Mouse (Mus musculus): ENCODE measurements around the gene Dapk1. TPM values are rescaled to one million over a fixed set of nuclear protein-coding genes. Genes with fewer than 3 reads are reported as not detected.
A peak's percentile ranks its signal among the peaks of the same experiment; 100 is the strongest.

Dapk1 gene
- total RNA-seq, 1 experiment from 2014 or later: 3.8 TPM

GRCm38 (mm10) chr13:60746271-60746670 lies 144.5 kb downstream of the Dapk1 start:
- no peak for ATAC-seq (replicated peaks; ENCODE audit: insufficient number of reproducible peaks, low FRiP score, low TSS enrichment, poor library complexity, severe bottlenecking)

- no peak for ATAC-seq (replicated peaks; ENCODE audit: insufficient number of reproducible peaks, low FRiP score, low TSS enrichment, poor library complexity, severe bottlenecking)
Measured at GRCm38 (mm10) chr13:60747201-60747600, 145.5 kb downstream of the Dapk1 start.

DNA sequence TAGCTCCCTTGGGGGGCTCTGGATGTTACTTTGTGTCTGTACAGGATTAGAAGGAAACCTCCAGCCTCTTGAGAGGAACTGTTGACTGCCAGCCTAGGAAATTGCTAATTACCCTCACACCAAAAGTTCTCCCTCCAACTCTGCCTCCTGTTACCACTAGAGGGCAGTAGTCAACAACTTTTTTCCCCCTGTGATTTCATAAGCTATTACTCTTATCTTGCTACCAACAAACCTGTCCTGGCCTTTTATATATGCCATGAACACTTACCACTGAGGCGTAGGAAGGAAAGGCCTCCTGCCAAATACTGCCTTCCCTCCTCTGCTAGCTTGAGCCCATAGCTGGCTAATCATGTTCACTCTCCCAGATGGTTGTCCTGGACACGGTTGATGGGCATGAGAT lies 146.8 kb downstream of the Dapk1 start:
- no peak for ATAC-seq (replicated peaks; ENCODE audit: insufficient number of reproducible peaks, low FRiP score, low TSS enrichment, poor library complexity, severe bottlenecking)

DNA sequence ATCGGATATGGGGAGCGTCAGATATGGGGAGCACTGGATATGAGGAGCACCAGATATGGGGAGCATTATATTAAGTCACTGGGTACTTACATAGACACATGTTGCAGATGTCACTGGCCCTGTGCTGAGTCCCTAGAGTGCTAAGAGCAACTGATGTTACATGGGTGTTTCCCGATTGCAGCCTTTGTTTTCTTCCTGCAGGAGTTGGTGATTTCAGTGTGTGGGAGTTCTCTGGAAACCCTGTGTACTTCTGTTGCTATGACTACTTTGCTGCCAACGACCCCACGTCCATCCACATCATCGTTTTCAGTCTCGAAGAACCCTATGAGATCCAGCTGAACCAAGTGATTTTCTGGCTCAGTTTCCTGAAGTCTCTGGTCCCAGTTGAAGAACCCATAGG lies 149.2 kb downstream of the Dapk1 start:
- ATAC-seq (replicated peaks; ENCODE audit: insufficient number of reproducible peaks, low FRiP score, low TSS enrichment, poor library complexity, severe bottlenecking): no peak

- ATAC-seq (replicated peaks; ENCODE audit: insufficient number of reproducible peaks, low FRiP score, low TSS enrichment, poor library complexity, severe bottlenecking): no peak
Measured at GRCm38 (mm10) chr13:60753216-60753615, 151.5 kb downstream of the Dapk1 start.

GRCm38 (mm10) chr13:60755251-60755650 lies 153.5 kb downstream of the Dapk1 start:
- no peak for ATAC-seq (replicated peaks; ENCODE audit: insufficient number of reproducible peaks, low FRiP score, low TSS enrichment, poor library complexity, severe bottlenecking)

DNA sequence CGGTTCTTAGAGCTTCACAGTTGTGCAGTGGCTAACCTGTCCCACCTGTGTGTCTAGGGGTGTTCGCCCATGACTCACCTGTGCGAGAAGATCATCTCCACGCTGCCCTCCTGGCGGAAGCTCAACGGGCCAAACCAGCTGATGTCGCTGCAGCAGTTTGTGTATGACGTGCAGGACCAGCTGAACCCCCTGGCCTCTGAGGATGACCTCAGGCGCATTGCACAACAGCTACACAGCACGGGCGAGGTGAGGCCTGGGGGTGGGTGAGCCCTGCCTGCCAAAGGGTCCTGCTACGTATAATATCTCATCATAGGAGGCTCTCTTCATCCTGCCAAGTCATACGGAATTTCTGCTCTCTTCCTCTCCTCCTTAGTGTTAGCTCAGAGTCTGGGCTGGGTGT lies 155.5 kb downstream of the Dapk1 start:
- ATAC-seq (replicated peaks; ENCODE audit: insufficient number of reproducible peaks, low FRiP score, low TSS enrichment, poor library complexity, severe bottlenecking): no peak

GRCm38 (mm10) chr13:60759136-60759535 lies 157.4 kb downstream of the Dapk1 start:
- no peak for ATAC-seq (replicated peaks; ENCODE audit: insufficient number of reproducible peaks, low FRiP score, low TSS enrichment, poor library complexity, severe bottlenecking)

DNA sequence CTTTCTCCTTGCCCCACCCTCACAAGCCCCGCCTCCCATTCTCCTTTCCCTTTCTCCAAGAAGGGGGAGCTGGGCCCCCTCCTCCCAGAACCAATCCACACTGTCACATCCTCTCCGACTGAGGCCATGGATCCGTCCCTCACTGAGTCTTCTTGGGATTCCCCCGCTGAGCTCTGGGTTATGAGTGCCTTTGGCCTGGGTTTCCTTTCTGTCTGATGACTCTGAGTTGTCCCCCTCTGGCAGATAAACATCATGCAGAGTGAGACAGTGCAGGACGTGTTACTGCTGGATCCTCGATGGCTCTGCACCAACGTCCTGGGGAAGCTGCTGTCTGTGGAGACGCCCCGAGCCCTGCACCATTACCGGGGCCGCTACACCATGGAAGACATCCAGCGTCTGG lies 158.6 kb downstream of the Dapk1 start:
- ATAC-seq (replicated peaks; ENCODE audit: insufficient number of reproducible peaks, low FRiP score, low TSS enrichment, poor library complexity, severe bottlenecking): no peak

- 0 out of 2 replicates have a peak, but pooled peaks have one; percentile 22 for ATAC-seq (replicated peaks; ENCODE audit: insufficient number of reproducible peaks, low FRiP score, low TSS enrichment, poor library complexity, severe bottlenecking)
Measured at GRCm38 (mm10) chr13:60761161-60761560, 159.4 kb downstream of the Dapk1 start.

- ATAC-seq (replicated peaks; ENCODE audit: insufficient number of reproducible peaks, low FRiP score, low TSS enrichment, poor library complexity, severe bottlenecking): no peak
Measured at GRCm38 (mm10) chr13:60780534-60780933, 178.8 kb downstream of the Dapk1 start.

DNA sequence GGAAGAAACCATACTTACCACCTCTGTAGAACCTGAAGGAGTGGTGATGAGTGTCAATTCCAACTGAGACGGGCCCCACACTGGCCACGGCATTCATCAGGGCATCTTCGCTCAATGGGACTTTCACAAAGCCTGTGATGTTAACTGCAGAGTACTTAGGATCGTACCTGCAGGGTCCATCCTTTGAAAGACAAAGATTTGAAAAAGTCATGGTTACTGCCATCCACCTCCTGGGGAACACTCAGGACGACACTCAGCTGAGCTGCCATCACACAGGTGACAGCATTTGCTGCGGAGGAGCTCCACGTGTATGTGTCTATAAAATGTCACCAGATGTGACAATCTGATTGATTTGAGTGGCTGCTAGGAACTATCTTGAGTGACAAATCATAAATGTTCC lies 181.6 kb downstream of the Dapk1 start:
- ATAC-seq (replicated peaks; ENCODE audit: insufficient number of reproducible peaks, low FRiP score, low TSS enrichment, poor library complexity, severe bottlenecking): no peak

DNA sequence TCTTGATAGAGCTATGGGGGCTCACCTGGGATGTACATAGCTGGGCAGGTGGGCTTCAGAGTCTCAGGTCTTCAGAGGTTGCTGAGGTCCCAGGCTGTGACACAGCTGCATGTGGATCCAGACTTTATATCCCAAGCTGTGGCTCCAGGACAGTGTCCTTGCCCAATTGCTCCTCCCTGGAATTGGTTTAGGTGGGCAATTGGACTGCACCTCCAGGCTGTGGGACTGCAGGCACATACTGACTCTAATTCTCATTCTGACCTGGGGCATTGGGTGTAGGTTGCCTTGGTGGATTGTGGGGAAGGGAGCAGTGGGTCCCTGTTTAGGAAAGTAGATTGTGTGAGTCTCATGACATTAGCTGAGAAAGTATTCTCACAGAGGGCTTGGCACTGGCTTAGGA lies 184.5 kb downstream of the Dapk1 start, which contains the start of gene BC051665:
Gene BC051665 (minus strand): TSS at position 101 of the 400 bp plus-strand sequence.
- ATAC-seq (replicated peaks; ENCODE audit: insufficient number of reproducible peaks, low FRiP score, low TSS enrichment, poor library complexity, severe bottlenecking): no peak

DNA sequence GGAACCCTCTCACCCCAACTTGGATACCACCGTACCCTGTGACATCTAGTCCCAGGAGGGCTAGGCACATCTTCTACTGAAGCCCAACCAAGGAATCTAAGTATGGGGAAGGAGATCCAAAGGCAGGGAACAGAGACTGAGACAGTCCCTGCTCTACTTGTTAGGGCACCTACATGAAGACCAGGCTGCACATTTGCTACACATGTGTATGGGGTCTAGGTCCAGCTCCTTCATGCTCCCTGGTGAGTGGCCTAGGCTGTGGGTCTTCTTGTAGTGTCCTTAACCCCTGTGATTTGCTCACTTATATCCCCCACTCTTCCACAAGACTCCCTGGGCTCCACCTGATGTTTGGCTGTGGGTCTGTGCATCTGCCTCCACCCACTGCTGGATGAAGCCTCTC lies 187.7 kb downstream of the Dapk1 start:
- no peak for ATAC-seq (replicated peaks; ENCODE audit: insufficient number of reproducible peaks, low FRiP score, low TSS enrichment, poor library complexity, severe bottlenecking)

DNA sequence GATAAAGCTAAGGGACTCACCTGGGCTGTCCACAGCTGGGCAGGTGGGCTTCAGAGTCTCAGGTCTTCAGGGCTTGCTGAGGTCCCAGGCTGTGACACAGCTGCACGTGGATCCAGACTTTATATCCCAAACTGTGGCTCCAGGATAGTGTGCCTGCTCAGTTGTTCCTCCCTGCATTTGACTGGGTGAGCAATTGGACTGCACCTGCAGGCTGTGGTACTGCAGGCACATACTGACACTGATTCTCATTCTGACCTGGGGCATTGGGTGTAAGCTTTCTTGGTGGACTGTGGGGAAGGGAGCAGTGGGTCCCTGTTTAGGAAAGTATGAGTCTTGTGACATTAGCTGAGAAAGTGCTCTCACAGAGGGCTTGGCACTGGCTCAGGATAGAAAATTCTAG lies 201.0 kb downstream of the Dapk1 start, which contains the start of gene Ctsll3:
Gene Ctsll3 (minus strand): TSS at position 101 of the 400 bp plus-strand sequence.
- ATAC-seq (replicated peaks; ENCODE audit: insufficient number of reproducible peaks, low FRiP score, low TSS enrichment, poor library complexity, severe bottlenecking): no peak

GRCm38 (mm10) chr13:60809690-60810089 lies 207.9 kb downstream of the Dapk1 start:
- ATAC-seq (replicated peaks; ENCODE audit: insufficient number of reproducible peaks, low FRiP score, low TSS enrichment, poor library complexity, severe bottlenecking): no peak

GRCm38 (mm10) chr13:60812768-60813167 lies 211.0 kb downstream of the Dapk1 start:
- no peak for ATAC-seq (replicated peaks; ENCODE audit: insufficient number of reproducible peaks, low FRiP score, low TSS enrichment, poor library complexity, severe bottlenecking)

Other genes with a start within 250 kb of the Dapk1 start
- not detected in 3 replicates for gene BC051665, start 184.4 kb downstream of the Dapk1 start, total RNA-seq (2017)
- gene Ctsll3, start 200.9 kb downstream of the Dapk1 start, total RNA-seq (2017): not detected in 3 replicates